Mouse (Mus musculus): Measurements from ENCODE around the gene Swap70.

GRCm38 (mm10) chr7:110261807-110262206 is 40.3 kb downstream of the Swap70 start:
- no peak for TF ChIP-seq CTCF (conservative IDR thresholded peaks at IDR 0.05; ENCODE audit: low read length)
- TF ChIP-seq NANOG (IDR thresholded peaks at IDR 0.05; ENCODE audit: borderline replicate concordance, low read length), result no peak
- no peak for TF ChIP-seq POU5F1 (IDR thresholded peaks at IDR 0.05; ENCODE audit: borderline replicate concordance, low read length)
